Comparison of ENCODE assay signal across 28 mouse cellular contexts in genomic region chr10:86439640-86440039, GRCm38 (mm10). TPM values are rescaled to one million over a fixed set of nuclear protein-coding genes. Genes with fewer than 3 reads are reported as not detected.
A peak's percentile ranks its signal among the peaks of the same experiment; 100 is the strongest.
DNase-seq lines count a peak whose midpoint lies in the region; ATAC-seq and TF ChIP-seq lines count a peak whose summit lies in the region.
"Had no signal": no experiment of that assay in that cellular context is flagged by ENCODE, and none has a peak within 500 bp of the region (broad histone marks: within the 10 kb centered on the region; RNA-seq: fewer than 3 reads in every experiment).

No protein-coding gene starts in this region.

- DNase-seq in frontal cortex, adult 2 months (ENCODE audit: extremely low spot score in 1 of 2, low spot score in 1 of 2): peak; percentile 21 to 42
- DNase-seq in frontal cortex, postnatal 14 days (ENCODE audit: low spot score in 2 of 2): no peak
- peak; percentile 23 to 59 for DNase-seq in layer of hippocampus, adult 18-20 months (ENCODE audit: low spot score in 2 of 2)
- DNase-seq in layer of hippocampus, postnatal 10 days (ENCODE audit: low spot score in 2 of 2): no peak
- peak; percentile 24 to 59 for DNase-seq in left cerebral cortex, postnatal 25 days (ENCODE audit: low spot score in 2 of 2)
- DNase-seq in left cerebral cortex, postnatal 14 days (ENCODE audit: low spot score in 2 of 2): no peak
- peak; percentile 44 for DNase-seq in telencephalon, adult 2 months (ENCODE audit: low read depth, low spot score)
- no peak for DNase-seq in stomach, postnatal 0 days (ENCODE audit: low spot score)
- DNase-seq: adrenal gland, adult 2 months; adrenal gland, postnatal 14 days; cerebellum, adult 11-12 months; cerebellum, adult 8-10 months; cerebellum, postnatal 10 days; cerebellum, postnatal 36 days; embryo, embryonic 11 days; forebrain, postnatal 0 days; gastrocnemius, postnatal 25 days; heart, adult 2 months had no signal

- no peak overlapping the region for H3K4me3 ChIP-seq in stomach, postnatal 0 days (ENCODE audit: low read depth, low read length)
- H3K4me3 ChIP-seq: embryonic facial prominence, embryonic 10.5 days; embryonic facial prominence, embryonic 13.5 days; erythroblast, embryonic 14.5 days; forebrain, embryonic 12.5 days; heart, adult 2 months; heart, embryonic 10.5 days; heart, embryonic 13.5 days; hindbrain, embryonic 12.5 days; hindbrain, embryonic 15.5 days had no signal

- TF ChIP-seq CTCF in stomach, postnatal 0 days (IDR thresholded peaks at IDR 0.05; ENCODE audit: low read depth): no peak

- H3K27ac ChIP-seq in stomach, postnatal 0 days (replicated peaks): no peak overlapping the region
- H3K27ac ChIP-seq: embryonic facial prominence, embryonic 10.5 days; embryonic facial prominence, embryonic 13.5 days; forebrain, embryonic 12.5 days; heart, adult 2 months; heart, embryonic 10.5 days; heart, embryonic 13.5 days; hindbrain, embryonic 12.5 days; hindbrain, embryonic 15.5 days had no signal

- no peaks in the 10 kb centered on the region for H3K36me3 ChIP-seq in stomach, postnatal 0 days (ENCODE audit: control insufficient read depth, insufficient read depth, low read length)
- H3K36me3 ChIP-seq: embryonic facial prominence, embryonic 10.5 days; embryonic facial prominence, embryonic 13.5 days; forebrain, embryonic 12.5 days; heart, embryonic 10.5 days; heart, embryonic 13.5 days; hindbrain, embryonic 12.5 days; hindbrain, embryonic 15.5 days had no signal

- 93% methylated on average over 4 of the region's 4 CpGs for WGBS in stomach, postnatal 0 days

- H3K4me2 ChIP-seq in stomach, postnatal 0 days (replicated peaks; ENCODE audit: low read depth): no peak overlapping the region
- H3K4me2 ChIP-seq: embryonic facial prominence, embryonic 13.5 days; forebrain, embryonic 12.5 days; heart, embryonic 13.5 days; hindbrain, embryonic 12.5 days; hindbrain, embryonic 15.5 days had no signal

- H3K27me3 ChIP-seq in stomach, postnatal 0 days (ENCODE audit: control insufficient read depth, insufficient read depth, low read length): no peaks in the 10 kb centered on the region
- H3K27me3 ChIP-seq: embryonic facial prominence, embryonic 13.5 days; forebrain, embryonic 12.5 days; heart, embryonic 13.5 days; hindbrain, embryonic 12.5 days; hindbrain, embryonic 15.5 days had no signal

- H3K9ac ChIP-seq in stomach, postnatal 0 days (ENCODE audit: low read length): no peak overlapping the region
- H3K9ac ChIP-seq: embryonic facial prominence, embryonic 13.5 days; forebrain, embryonic 12.5 days; forebrain, postnatal 0 days; heart, embryonic 13.5 days; hindbrain, embryonic 12.5 days; hindbrain, embryonic 15.5 days had no signal

- no peaks in the 10 kb centered on the region for H3K4me1 ChIP-seq in stomach, postnatal 0 days (replicated peaks; ENCODE audit: control insufficient read depth, insufficient read depth)
- H3K4me1 ChIP-seq: forebrain, embryonic 12.5 days; heart, embryonic 10.5 days; heart, embryonic 13.5 days; hindbrain, embryonic 12.5 days; hindbrain, embryonic 15.5 days had no signal

- no peaks in the 10 kb centered on the region for H3K9me3 ChIP-seq in stomach, postnatal 0 days (ENCODE audit: control insufficient read depth, low read length)
- H3K9me3 ChIP-seq: embryonic facial prominence, embryonic 10.5 days; embryonic facial prominence, embryonic 13.5 days; forebrain, embryonic 12.5 days; heart, embryonic 10.5 days; heart, embryonic 13.5 days; hindbrain, embryonic 12.5 days; hindbrain, embryonic 15.5 days had no signal

- ATAC-seq in stomach, postnatal 0 days (ENCODE audit: low FRiP score, low TSS enrichment): no peak
- ATAC-seq: CD4-positive, CD25-positive, alpha-beta regulatory T cell, adult 4 months; forebrain, postnatal 0 days had no signal

- TF ChIP-seq EP300 in stomach, postnatal 0 days (optimal IDR thresholded peaks at IDR 0.05): no peak

- intact Hi-C loops in left cerebral cortex, postnatal 25 days (cut with DNase I): no loop called here
- intact Hi-C loops in left cerebral cortex, postnatal 14 days (cut with DNase I): no loop called here

RNA-seq across cellular contexts. Expression of gene Syn3, which starts 59.1 kb away (rescaled TPM):
- 9.8 and 10.4 TPM in 2 replicates for polyA plus RNA-seq in frontal cortex, adult 2 months (2012; rRNA removed)
- total RNA-seq in layer of hippocampus, adult 18-20 months (2021): 10 to 100 TPM; 16.3 to 16.7 TPM
- total RNA-seq in layer of hippocampus, postnatal 10 days (2021): 10 to 100 TPM; 35.1 to 39.6 TPM
- total RNA-seq in left cerebral cortex, postnatal 25 days (2021): 10 to 100 TPM; 26.1 to 31.8 TPM
- 10 to 100 TPM; 29.9 to 32.0 TPM for total RNA-seq in left cerebral cortex, postnatal 14 days (2021)
- polyA plus RNA-seq in stomach, postnatal 0 days (2015; fragmentation: Nextera tagmentation; extraction: Ambion mirVana): 1.3 and 1.6 TPM in 2 replicates
- total RNA-seq: MEL had no signal
- polyA plus RNA-seq: erythroblast, embryonic 14.5 days had no signal

Comparison
In these comparisons a context has a peak if more than half of its experiments do, and no peak if none do; other contexts are left out.
1. DNase-seq: peak in frontal cortex, adult 2 months (2 of 2), layer of hippocampus, adult 18-20 months (2 of 2), left cerebral cortex, postnatal 25 days (2 of 2) and telencephalon, adult 2 months (single experiment); none in frontal cortex, postnatal 14 days (0 of 2), layer of hippocampus, postnatal 10 days (0 of 2), left cerebral cortex, postnatal 14 days (0 of 2) and stomach, postnatal 0 days (single experiment).